9 mouse cellular contexts compared by ENCODE assay signal in the genomic region with DNA sequence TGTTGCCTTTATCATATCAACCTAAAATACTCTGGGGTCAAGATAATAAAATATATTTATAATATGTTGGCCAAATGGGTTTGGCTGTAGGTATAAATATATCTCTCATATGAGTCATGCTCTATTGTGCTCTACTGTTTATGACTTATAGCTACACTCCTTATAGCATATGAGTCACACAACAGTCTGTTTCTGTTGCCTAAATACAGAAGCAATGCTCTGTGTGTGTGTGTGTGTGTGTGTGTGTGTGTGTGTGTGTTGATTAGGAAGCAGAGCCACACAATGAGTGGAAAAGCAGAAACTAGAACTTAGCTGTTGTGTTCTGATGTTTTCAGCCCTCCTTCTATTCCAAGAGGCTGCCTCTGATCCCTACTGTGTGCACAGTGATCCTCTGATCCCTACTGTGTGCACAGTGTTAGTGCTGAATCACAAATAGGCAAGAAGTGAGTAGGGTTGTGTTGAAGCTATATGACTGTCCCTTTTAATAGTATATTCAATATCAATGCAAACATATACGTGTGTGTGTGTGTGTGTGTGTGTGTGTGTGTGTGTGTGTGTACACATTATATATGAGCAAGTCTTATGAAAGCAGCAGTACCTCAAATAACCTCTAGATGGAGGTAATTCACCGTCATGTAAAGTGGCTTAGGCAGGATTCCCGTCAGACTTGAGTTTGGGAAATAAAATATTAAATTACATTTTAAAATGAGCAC. TPM values are rescaled to one million over a fixed set of nuclear protein-coding genes. Genes with fewer than 3 reads are reported as not detected.
A peak's percentile ranks its signal among the peaks of the same experiment; 100 is the strongest.
DNase-seq lines count a peak whose midpoint lies in the region; ATAC-seq and TF ChIP-seq lines count a peak whose summit lies in the region.
"Had no signal": no experiment of that assay in that cellular context is flagged by ENCODE, and none has a peak within 500 bp of the region (broad histone marks: within the 10 kb centered on the region; RNA-seq: fewer than 3 reads in every experiment).

No protein-coding gene starts in this region.

- TF ChIP-seq CTCF in gastrocnemius, adult 2 months (IDR thresholded peaks at IDR 0.05) = peak; percentile 62

- H3K4me3 ChIP-seq in gastrocnemius, adult 2 months = no peak overlapping the region
- H3K4me3 ChIP-seq in neural tube, embryonic 14.5 days (ENCODE audit: low read depth, low read length) = no peak overlapping the region
- H3K4me3 ChIP-seq: embryonic facial prominence, embryonic 15.5 days had no signal

- H3K27ac ChIP-seq in gastrocnemius, adult 2 months = no peak overlapping the region
- H3K27ac ChIP-seq in neural tube, embryonic 14.5 days (ENCODE audit: low read depth, low read length) = no peak overlapping the region
- H3K27ac ChIP-seq: embryonic facial prominence, embryonic 15.5 days had no signal

- no peak overlapping the region for H3K9ac ChIP-seq in neural tube, embryonic 14.5 days (replicated peaks; ENCODE audit: low read depth, low read length)
- H3K9ac ChIP-seq: embryonic facial prominence, embryonic 15.5 days had no signal

- 25% methylated on average over 3 of the region's 3 CpGs for WGBS in neural tube, embryonic 14.5 days

- H3K9me3 ChIP-seq in neural tube, embryonic 14.5 days (ENCODE audit: control insufficient read depth, low read length) = no peaks in the 10 kb centered on the region
- H3K9me3 ChIP-seq: embryonic facial prominence, embryonic 15.5 days had no signal

- no peaks in the 10 kb centered on the region for H3K36me3 ChIP-seq in neural tube, embryonic 14.5 days (ENCODE audit: control insufficient read depth, insufficient read depth, low read length)
- H3K36me3 ChIP-seq: embryonic facial prominence, embryonic 15.5 days had no signal

- H3K4me1 ChIP-seq in neural tube, embryonic 14.5 days (ENCODE audit: control insufficient read depth, insufficient read depth, low read length) = no peaks in the 10 kb centered on the region
- H3K4me1 ChIP-seq: embryonic facial prominence, embryonic 15.5 days had no signal

- intact Hi-C loops in gastrocnemius, adult 2 months (cut with DNase I) = loop anchor here (5.0 to 10.0 kb wide), 3 partner anchors 54 to 519 kb away; a partner anchor contains a TSS
- intact Hi-C loops in gastrocnemius, postnatal 36 days (cut with DNase I) = loop anchor here (2.0 to 10.0 kb wide), 3 partner anchors 54 to 521 kb away; a partner anchor contains a TSS

- no peak for DNase-seq in gastrocnemius, adult 2 months
- DNase-seq in gastrocnemius, postnatal 10 days = no peak
- no peak for DNase-seq in neural tube, embryonic 10.5 days (ENCODE audit: extremely low spot score, low spot score)
- DNase-seq in embryo, embryonic 9.5 days (ENCODE audit: extremely low spot score) = peak; percentile 51
- peak; percentile 81 for DNase-seq in retina, embryonic 14.5 days (ENCODE audit: low spot score)
- DNase-seq in adrenal gland, adult (ENCODE audit: inconsistent age in 2 of 2, low spot score in 1 of 2) = no peak
- DNase-seq in gastrocnemius, postnatal 36 days = no peak

- peak; percentile 41; the same call in 1 of the 2 replicates for ATAC-seq in neural tube, embryonic 14.5 days (ENCODE audit: low read depth)

- no peak overlapping the region for H3K4me2 ChIP-seq in neural tube, embryonic 14.5 days (ENCODE audit: low read depth, low read length)
- H3K4me2 ChIP-seq: embryonic facial prominence, embryonic 15.5 days had no signal

- no peaks in the 10 kb centered on the region for H3K27me3 ChIP-seq in neural tube, embryonic 14.5 days (ENCODE audit: control insufficient read depth, insufficient read depth, low read length)
- H3K27me3 ChIP-seq: embryonic facial prominence, embryonic 15.5 days had no signal

RNA-seq across cellular contexts. Expression of a gene that starts 51.3 kb away (rescaled TPM):
- total RNA-seq in gastrocnemius, adult 2 months (2021) = under 1 TPM; 0.59 to 0.64 TPM
- total RNA-seq in gastrocnemius, postnatal 10 days (2021) = 1 to 10 TPM in 1 of 2 experiments, under 1 TPM in 1; 0.47 to 1.5 TPM
- 0.95 and 6.4 TPM in 2 replicates for polyA plus RNA-seq in neural tube, embryonic 14.5 days (2014; fragmentation: Nextera tagmentation; extraction: Ambion mirVana)
- total RNA-seq in gastrocnemius, postnatal 36 days (2021) = 1 to 10 TPM in 1 of 2 experiments, under 1 TPM in 1; 0.26 to 1.3 TPM

RNA-seq across cellular contexts. Expression of a gene that starts 51.9 kb away (rescaled TPM):
- 10 to 100 TPM; 13.4 to 13.5 TPM for total RNA-seq in gastrocnemius, adult 2 months (2021)
- 1 to 10 TPM; 7.1 to 7.5 TPM for total RNA-seq in gastrocnemius, postnatal 10 days (2021)
- 9.9 and 11.0 TPM in 2 replicates for polyA plus RNA-seq in neural tube, embryonic 14.5 days (2014; fragmentation: Nextera tagmentation; extraction: Ambion mirVana)
- total RNA-seq in gastrocnemius, postnatal 36 days (2021) = 10 to 100 TPM in 1 of 2 experiments, 1 to 10 TPM in 1; 8.4 to 10.1 TPM

Comparison
In these comparisons a context has a peak if more than half of its experiments do, and no peak if none do; other contexts are left out.
1. DNase-seq: peak in embryo, embryonic 9.5 days (single experiment) and retina, embryonic 14.5 days (single experiment); none in gastrocnemius, adult 2 months (single experiment), gastrocnemius, postnatal 10 days (single experiment), neural tube, embryonic 10.5 days (single experiment), adrenal gland, adult (0 of 2) and gastrocnemius, postnatal 36 days (0 of 2).